Mouse (Mus musculus): ENCODE data around the gene Plau.

Plau gene

DNA sequence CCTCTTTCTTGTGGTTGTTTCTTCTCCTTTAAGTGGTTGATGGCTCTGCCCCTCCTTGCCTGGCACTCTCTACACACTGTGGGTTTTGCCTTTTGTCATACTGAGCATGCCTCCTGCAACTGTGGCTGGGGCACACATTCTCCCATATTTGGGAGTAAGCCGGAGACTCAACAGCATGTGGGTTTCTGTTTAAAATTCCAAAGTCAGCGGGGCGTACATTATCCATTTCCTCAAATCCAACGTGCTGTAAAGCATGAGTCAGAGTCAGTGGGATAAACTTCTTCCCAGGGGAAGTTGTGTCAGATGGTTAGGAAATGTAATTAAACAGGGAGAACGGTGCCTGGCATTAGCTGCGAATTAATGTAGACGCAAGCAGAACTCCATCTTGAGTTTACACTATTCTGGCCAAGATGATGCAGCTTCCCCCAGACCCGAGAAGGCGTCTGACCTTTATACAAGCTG is 55.5 kb downstream of the Plau start:
- DNase-seq (ENCODE audit: low spot score), result peak; percentile 19
